Mouse (Mus musculus) liver, embryonic 14.5 days (tissue): ENCODE measurements around the gene F11r.

ENCODE experiments used
- CTCF ChIP-seq: IDR thresholded peaks from 2 replicates; pipeline ENCODE4 v1.5.1; 2016; ENCODE audit warnings: antibody characterized with exemption, low read depth, control low read depth
- EP300 ChIP-seq: IDR thresholded peaks from 2 replicates; pipeline ENCODE4 v1.6.1; 2016; ENCODE audit warnings: antibody characterized with exemption, low read depth

DNA sequence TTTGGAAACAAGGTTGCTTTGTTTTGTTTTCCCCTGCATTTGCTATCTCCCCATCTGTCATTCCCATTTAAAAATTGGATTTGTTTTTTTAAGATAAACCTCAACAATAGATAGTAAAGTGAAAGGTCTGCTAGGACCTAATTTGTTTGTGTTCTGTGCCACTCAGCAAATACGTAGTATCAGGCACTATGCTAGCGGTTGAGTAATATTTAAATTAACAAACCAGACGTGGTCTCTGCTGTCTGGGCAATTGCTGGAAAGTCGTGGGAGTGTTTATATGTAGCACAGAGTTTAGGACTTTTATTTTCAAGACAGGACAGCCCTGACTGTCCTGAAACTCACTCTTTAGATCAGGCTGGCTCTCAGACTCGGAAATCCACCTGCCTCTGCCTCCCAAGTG lies 15.2 kb downstream of the F11r start:
- no peak for TF ChIP-seq CTCF
- TF ChIP-seq EP300, result no peak
